Mouse (Mus musculus) neural tube, embryonic 15.5 days (tissue): ENCODE data around the gene Tmem231. TPM values are rescaled to one million over a fixed set of nuclear protein-coding genes. Genes with fewer than 3 reads are reported as not detected.

Source experiments
- ATAC-seq: fragments of 200-750 bp; cut with Nextera tagmentation; 2 replicates; pipeline ENCODE4 v1.8.0; 2017; ENCODE audit warnings: mild to moderate bottlenecking, moderate TSS enrichment, moderate library complexity; ENCODE audit not compliant: low FRiP score
- H3K27ac ChIP-seq: fragments of 300-500 bp; sonication (generic); replicated peaks from 2 replicates; pipeline ENCODE4 v1.5.1; 2015; ENCODE audit warnings: mild to moderate bottlenecking, inconsistent platforms
- H3K27me3 ChIP-seq: fragments of 300-500 bp; sonication (generic); replicated peaks from 2 replicates; pipeline ENCODE4 v1.6.1; 2015; ENCODE audit warnings: inconsistent platforms
- H3K36me3 ChIP-seq: fragments of 300-500 bp; sonication (generic); 2 replicates; pipeline ENCODE4 v1.6.1; 2015; ENCODE audit warnings: inconsistent platforms
- H3K4me1 ChIP-seq: fragments of 300-500 bp; sonication (generic); 2 replicates; pipeline ENCODE4 v1.6.1; 2015; ENCODE audit warnings: inconsistent platforms
- H3K4me2 ChIP-seq: fragments of 300-500 bp; sonication (generic); 2 replicates; pipeline ENCODE4 v1.6.1; 2015; ENCODE audit warnings: inconsistent platforms, mild to moderate bottlenecking, moderate library complexity
- H3K4me3 ChIP-seq: fragments of 300-500 bp; sonication (generic); replicated peaks from 2 replicates; pipeline ENCODE4 v1.5.1; 2015; ENCODE audit warnings: mild to moderate bottlenecking, inconsistent platforms
- H3K9ac ChIP-seq: fragments of 300-500 bp; sonication (generic); replicated peaks from 2 replicates; pipeline ENCODE4 v1.6.1; 2015; ENCODE audit warnings: mild to moderate bottlenecking, inconsistent platforms
- H3K9me3 ChIP-seq: fragments of 300-500 bp; sonication (generic); replicated peaks from 2 replicates; pipeline ENCODE4 v1.6.1; 2016; ENCODE audit warnings: inconsistent platforms
- WGBS: fragments of 180-500 bp; shearing (Covaris S2); methylation state at CpG from one replicate; pipeline ENCODE4 v1.1.7; 2015; ENCODE audit warnings: mixed read lengths; 5-methylcytosine and 5-hydroxymethylcytosine counted together
- polyA plus RNA-seq: library from polyadenylated mRNA; unstranded; fragments of >200 nt; fragmentation: Nextera tagmentation; extraction: Ambion mirVana; gene quantifications from 2 replicates; pipeline ENCODE4 v1.2.1, GENCODE M21; 2015

Gene Tmem231
- polyA plus RNA-seq, 1 experiment from 2014 or later: 17.3 TPM

DNA sequence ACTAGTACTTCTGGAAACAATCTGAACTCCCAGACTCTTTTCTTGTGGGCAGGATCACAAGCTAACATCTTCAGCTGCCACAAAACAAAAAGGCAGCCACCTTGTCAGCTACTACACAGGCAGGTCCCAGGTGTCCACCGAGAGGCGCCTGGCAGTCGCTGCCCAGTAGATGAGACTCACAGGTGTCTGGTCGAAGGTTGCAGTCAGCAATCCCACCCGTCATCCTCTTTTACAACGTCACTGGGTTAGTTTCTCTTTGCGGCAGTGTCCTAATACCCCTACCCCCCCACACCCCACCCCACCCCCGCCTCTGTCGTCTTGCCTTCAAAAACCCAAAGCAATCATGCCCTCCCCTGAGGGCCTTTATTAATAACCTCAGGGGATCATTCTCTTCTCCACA is 57.9 kb downstream of the Tmem231 start:
- no peaks in the 10 kb centered on the region for H3K27me3 ChIP-seq
- no peak for ATAC-seq
- H3K4me1 ChIP-seq: peaks cover 9% of the 10 kb centered on the region; the same call in 1 of the 2 replicates
- no peaks in the 10 kb centered on the region for H3K9me3 ChIP-seq
- peak overlapping the region; percentile 93 for H3K4me3 ChIP-seq
- peak overlapping the region; percentile 80 for H3K4me2 ChIP-seq
- no peak overlapping the region for H3K27ac ChIP-seq
- H3K9ac ChIP-seq: peak overlapping the region; percentile 73
- WGBS: 26% methylated on average over 9 of the region's 9 CpGs
- H3K36me3 ChIP-seq: no peaks in the 10 kb centered on the region

DNA sequence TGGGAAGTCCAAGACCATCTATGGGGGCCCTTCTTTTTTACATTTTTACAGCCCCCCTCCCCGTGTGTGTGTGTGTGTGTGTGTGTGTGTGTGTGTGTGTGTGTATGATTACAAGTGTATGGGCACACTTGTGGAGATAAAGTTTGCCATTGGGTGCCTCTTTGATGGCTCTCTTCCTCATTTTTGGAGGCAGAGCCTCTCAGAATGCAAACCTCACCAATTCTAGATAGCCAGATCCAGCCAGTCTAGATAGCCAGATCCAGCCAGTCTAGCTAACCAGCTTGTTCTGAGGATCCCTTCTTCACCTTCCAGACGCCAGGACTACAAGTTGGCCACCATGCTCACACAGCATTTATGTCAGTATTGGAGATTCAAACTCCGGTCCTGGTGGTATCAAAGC is 62.4 kb downstream of the Tmem231 start:
- no peak for ATAC-seq
- no peaks in the 10 kb centered on the region for H3K9me3 ChIP-seq
- H3K9ac ChIP-seq: no peak overlapping the region
- H3K4me2 ChIP-seq: no peak overlapping the region
- H3K4me1 ChIP-seq: peaks cover 5% of the 10 kb centered on the region; the same call in 1 of the 2 replicates
- no peaks in the 10 kb centered on the region for H3K36me3 ChIP-seq
- H3K27ac ChIP-seq: no peak overlapping the region
- no peak overlapping the region for H3K4me3 ChIP-seq
- 92% methylated on average over 3 of the region's 3 CpGs for WGBS
- H3K27me3 ChIP-seq: no peaks in the 10 kb centered on the region

DNA sequence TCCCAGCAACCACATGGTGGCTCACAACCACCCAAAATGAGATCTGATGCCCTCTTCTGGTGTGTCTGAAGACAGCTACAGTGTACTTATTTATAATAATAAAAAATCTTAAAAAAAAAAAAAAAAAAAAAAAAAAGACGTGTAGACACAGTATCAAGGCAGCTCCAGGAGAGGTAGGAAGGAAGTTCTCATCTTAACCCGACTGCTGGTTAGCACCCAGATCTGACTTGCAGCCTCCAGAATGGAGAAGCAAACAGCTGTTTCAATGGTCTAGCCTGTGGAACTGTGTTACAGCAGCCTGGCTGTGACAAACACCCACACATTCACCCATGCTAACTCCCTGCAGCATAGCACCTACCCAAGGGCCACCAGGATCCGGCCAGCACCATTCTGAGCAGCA is 63.3 kb downstream of the Tmem231 start:
- H3K36me3 ChIP-seq: peaks cover 3% of the 10 kb centered on the region; the same call in 1 of the 2 replicates
- no peaks in the 10 kb centered on the region for H3K9me3 ChIP-seq
- no peaks in the 10 kb centered on the region for H3K4me1 ChIP-seq
- ATAC-seq: no peak
- no peak overlapping the region for H3K4me2 ChIP-seq
- no peak overlapping the region for H3K4me3 ChIP-seq
- no peak overlapping the region for H3K27ac ChIP-seq
- WGBS: 99% methylated on average over 3 of the region's 3 CpGs
- H3K27me3 ChIP-seq: no peaks in the 10 kb centered on the region
- no peak overlapping the region for H3K9ac ChIP-seq

DNA sequence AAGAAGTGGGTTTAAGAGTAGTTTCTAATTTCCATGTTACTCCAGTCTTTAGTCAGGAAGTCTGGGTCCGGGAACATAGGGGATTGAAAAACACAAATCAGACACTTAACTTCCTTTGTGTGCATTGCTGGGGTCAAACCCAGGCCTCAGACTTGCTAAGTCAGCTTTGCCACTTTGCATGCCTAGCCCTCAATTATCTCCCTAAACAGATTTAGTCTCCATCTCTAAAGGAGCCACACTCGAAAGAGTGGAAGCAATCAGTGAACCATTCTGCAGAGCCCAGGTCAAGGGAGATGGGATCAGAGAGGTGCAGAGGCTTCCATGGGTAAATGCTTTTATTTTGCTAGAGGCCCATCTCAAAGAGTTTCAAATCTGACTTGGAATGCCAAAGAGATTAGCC is 65.0 kb downstream of the Tmem231 start:
- Histone ChIP-seq H3K36me3 (peaks cover 3% of the 10 kb centered on the region; the same call in 1 of the 2 replicates), H3K4me2 (no peak overlapping the region), H3K4me1 (no peaks in the 10 kb centered on the region), H3K4me3 (no peak overlapping the region), H3K27me3 (no peaks in the 10 kb centered on the region), H3K27ac (no peak overlapping the region), H3K9ac (no peak overlapping the region), H3K9me3 (no peaks in the 10 kb centered on the region)
- WGBS: 46% methylated on average over 2 of the region's 2 CpGs
- ATAC-seq: no peak

DNA sequence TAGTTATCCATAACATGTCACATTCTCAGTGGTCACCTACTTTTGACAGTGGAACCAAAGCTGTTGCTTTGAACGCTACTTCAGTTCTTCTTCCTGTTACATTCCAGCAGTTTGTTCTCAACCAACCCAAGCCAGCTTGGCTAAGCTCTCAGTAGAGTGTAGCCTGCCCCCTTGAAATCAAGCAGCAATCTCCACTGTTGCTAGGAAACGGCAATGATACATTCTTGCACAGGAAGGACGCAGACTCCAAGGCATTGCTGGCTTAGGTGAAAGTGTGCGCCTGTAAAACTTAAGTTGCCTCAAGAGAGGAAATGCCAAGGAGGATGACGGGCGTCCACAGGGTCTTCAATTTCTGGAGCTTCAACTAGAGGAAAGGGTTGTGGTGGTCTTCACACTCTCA is 67.8 kb downstream of the Tmem231 start:
- no peaks in the 10 kb centered on the region for H3K4me1 ChIP-seq
- 86% methylated on average over 6 of the region's 6 CpGs for WGBS
- no peak overlapping the region for H3K27ac ChIP-seq
- peaks cover 3% of the 10 kb centered on the region; the same call in 1 of the 2 replicates for H3K36me3 ChIP-seq
- no peak overlapping the region for H3K4me2 ChIP-seq
- H3K9me3 ChIP-seq: no peaks in the 10 kb centered on the region
- H3K9ac ChIP-seq: no peak overlapping the region
- ATAC-seq: no peak
- H3K4me3 ChIP-seq: no peak overlapping the region
- no peaks in the 10 kb centered on the region for H3K27me3 ChIP-seq

DNA sequence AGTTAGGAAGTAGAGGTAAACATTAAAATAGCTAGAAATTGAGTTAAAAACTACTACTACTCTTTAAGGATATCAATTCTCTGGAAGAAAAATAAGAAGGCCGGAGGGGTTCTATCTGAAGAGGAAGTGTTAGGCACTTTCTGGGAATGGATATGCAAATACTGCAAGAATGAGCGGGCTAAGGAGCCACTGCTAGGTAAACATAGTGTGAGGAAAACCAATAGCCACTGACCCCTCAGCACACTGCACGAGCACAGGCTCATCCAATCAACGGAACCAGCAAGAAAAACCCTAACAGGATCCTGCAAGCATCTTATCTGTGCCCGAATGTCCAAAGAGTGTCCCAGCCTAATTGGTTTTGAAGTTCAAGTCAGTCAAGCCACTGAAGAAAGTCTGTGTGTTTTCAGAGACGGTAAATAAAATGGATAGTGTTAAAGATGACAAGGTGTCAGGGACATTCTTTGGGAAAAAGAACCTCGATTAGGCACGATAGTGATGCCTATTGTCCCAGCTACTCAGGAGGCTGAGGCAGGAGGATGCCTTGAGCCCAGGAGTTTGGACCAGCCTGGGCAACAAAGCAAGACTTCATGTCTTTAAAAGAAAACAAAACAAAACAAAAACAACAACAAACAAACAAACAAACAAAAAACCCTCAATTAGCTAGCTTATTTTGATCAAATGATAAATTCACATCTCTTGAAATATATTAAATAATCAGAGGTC is 68.4 kb downstream of the Tmem231 start:
- no peak for ATAC-seq
- Histone ChIP-seq H3K4me3 (no peak overlapping the region), H3K27me3 (no peaks in the 10 kb centered on the region), H3K4me1 (no peaks in the 10 kb centered on the region), H3K9ac (no peak overlapping the region), H3K9me3 (no peaks in the 10 kb centered on the region), H3K4me2 (no peak overlapping the region), H3K36me3 (peaks cover 3% of the 10 kb centered on the region; the same call in 1 of the 2 replicates), H3K27ac (no peak overlapping the region)
- 95% methylated on average over 8 of the region's 8 CpGs for WGBS

DNA sequence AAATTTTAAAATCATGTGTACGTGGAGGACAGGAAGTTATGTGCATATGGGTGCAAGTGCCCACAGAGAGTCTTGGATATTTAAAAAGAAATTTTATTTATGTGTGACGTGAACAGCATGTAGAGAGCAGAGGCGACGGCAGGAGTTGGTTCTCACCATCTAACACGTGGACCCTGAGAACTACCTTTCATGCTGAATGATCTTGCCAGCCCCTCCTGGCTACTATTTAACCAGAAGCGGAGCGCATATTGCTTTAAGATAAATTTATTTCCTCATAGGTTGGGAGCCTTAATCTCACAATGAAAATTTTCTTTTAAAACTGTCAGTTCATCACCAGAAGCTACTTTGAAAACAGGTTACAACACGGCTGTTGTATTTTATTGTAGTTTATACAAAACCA is 69.0 kb downstream of the Tmem231 start:
- WGBS: 94% methylated on average over 8 of the region's 8 CpGs
- H3K27me3 ChIP-seq: no peaks in the 10 kb centered on the region

DNA sequence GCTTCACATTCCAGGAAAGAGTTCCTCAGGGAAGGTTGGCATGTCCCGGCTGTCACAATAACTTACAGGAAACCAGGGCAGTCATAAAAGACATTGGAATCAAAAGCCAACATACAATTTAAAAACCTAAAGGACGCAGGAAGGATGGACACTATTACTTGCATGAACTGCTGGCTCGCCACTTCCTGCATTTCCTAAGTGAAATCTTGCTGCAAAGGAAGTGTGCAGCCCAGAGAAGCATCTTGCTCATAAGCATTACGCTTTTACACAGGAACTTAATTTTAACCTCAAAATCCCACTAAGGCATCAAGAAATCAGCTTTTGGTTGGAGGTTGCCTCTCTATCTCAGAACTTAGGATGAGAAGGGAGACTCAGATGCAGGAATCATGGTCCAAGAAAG is 70.4 kb downstream of the Tmem231 start:
- 89% methylated on average over 4 of the region's 4 CpGs for WGBS
- no peak for ATAC-seq
- Histone ChIP-seq H3K27me3 (no peaks in the 10 kb centered on the region), H3K27ac (no peak overlapping the region), H3K4me3 (no peak overlapping the region), H3K4me1 (no peaks in the 10 kb centered on the region), H3K36me3 (peaks cover 3% of the 10 kb centered on the region; the same call in 1 of the 2 replicates), H3K9me3 (no peaks in the 10 kb centered on the region), H3K4me2 (no peak overlapping the region), H3K9ac (no peak overlapping the region)

More for the DNA sequence above, 69.0 kb downstream of the Tmem231 start:
- Histone ChIP-seq H3K4me3 (no peak overlapping the region), H3K4me2 (no peak overlapping the region), H3K36me3 (peaks cover 3% of the 10 kb centered on the region; the same call in 1 of the 2 replicates), H3K4me1 (no peaks in the 10 kb centered on the region), H3K27ac (no peak overlapping the region), H3K9me3 (no peaks in the 10 kb centered on the region), H3K9ac (no peak overlapping the region)
- no peak for ATAC-seq

Other genes with a start within 250 kb of the Tmem231 start
- gene Ctrb1, start 242.9 kb downstream of the Tmem231 start, polyA plus RNA-seq: 25.6 TPM in 1 of 2 replicates, not detected in the other
- gene Bcar1, start 190.1 kb downstream of the Tmem231 start, polyA plus RNA-seq: 41.5 and 42.8 TPM in 2 replicates
- gene Cfdp1, start 79.6 kb downstream of the Tmem231 start, polyA plus RNA-seq: 194 and 201 TPM in 2 replicates
- gene Tmem170, start 57.1 kb downstream of the Tmem231 start, polyA plus RNA-seq: 3.9 and 4.8 TPM in 2 replicates
- 3.4 and 3.5 TPM in 2 replicates for gene Chst5, start 23.4 kb downstream of the Tmem231 start, polyA plus RNA-seq
- 403 and 479 TPM in 2 replicates for gene Gabarapl2, start 6.8 kb upstream of the Tmem231 start, polyA plus RNA-seq
- 8.5 and 9.4 TPM in 2 replicates for gene Adat1, start 58.4 kb upstream of the Tmem231 start, polyA plus RNA-seq
- 166 and 186 TPM in 2 replicates for gene Kars, start 77.4 kb upstream of the Tmem231 start, polyA plus RNA-seq
- 61.3 and 64.9 TPM in 2 replicates for gene Terf2ip, start 77.5 kb upstream of the Tmem231 start, polyA plus RNA-seq
- 0.45 and 0.52 TPM in 2 replicates for gene Gm6793, start 81.2 kb upstream of the Tmem231 start, polyA plus RNA-seq